Mouse (Mus musculus) forebrain, postnatal 0 days (tissue): ENCODE measurements around the gene Otor. TPM values are rescaled to one million over a fixed set of nuclear protein-coding genes. Genes with fewer than 3 reads are reported as not detected.

Source experiments
- ATAC-seq: fragments of 200-750 bp; cut with Nextera tagmentation; 2 replicates; pipeline ENCODE4 v1.8.0; 2017; ENCODE audit warnings: mild to moderate bottlenecking, moderate library complexity
- DNase-seq: peaks from one replicate; pipeline ENCODE4 v3.0.0-alpha.2; 2015
- H3K27ac ChIP-seq: fragments of 300-500 bp; sonication (generic); 2 replicates; pipeline ENCODE4 v1.5.1; 2014; ENCODE audit warnings: low read depth, mild to moderate bottlenecking, antibody characterized with exemption, low read length, moderate library complexity, mixed read lengths
- H3K27me3 ChIP-seq: fragments of 300-500 bp; sonication (generic); 2 replicates; pipeline ENCODE4 v1.6.1; 2014; ENCODE audit warnings: mild to moderate bottlenecking, low read length, mixed read lengths; ENCODE audit not compliant: insufficient read depth
- H3K36me3 ChIP-seq: fragments of 300-500 bp; sonication (generic); 2 replicates; pipeline ENCODE4 v1.6.1; 2014; ENCODE audit warnings: mild to moderate bottlenecking, moderate library complexity; ENCODE audit not compliant: insufficient read depth
- H3K4me1 ChIP-seq: fragments of 300-500 bp; sonication (generic); 2 replicates; pipeline ENCODE4 v1.6.1; 2014; ENCODE audit warnings: antibody characterized with exemption; ENCODE audit not compliant: insufficient read depth
- H3K4me2 ChIP-seq: fragments of 300-500 bp; sonication (generic); 2 replicates; pipeline ENCODE4 v1.6.1; 2014; ENCODE audit warnings: low read depth, mild to moderate bottlenecking, moderate library complexity
- H3K4me3 ChIP-seq: fragments of 300-500 bp; sonication (generic); 2 replicates; pipeline ENCODE4 v1.5.1; 2014; ENCODE audit warnings: low read depth, low read length, mixed read lengths
- H3K9ac ChIP-seq: fragments of 300-500 bp; sonication (generic); 2 replicates; pipeline ENCODE4 v1.6.1; 2014; ENCODE audit warnings: mild to moderate bottlenecking
- H3K9me3 ChIP-seq: fragments of 300-500 bp; sonication (generic); 2 replicates; pipeline ENCODE4 v1.6.1; 2016; ENCODE audit warnings: low read length
- CTCF ChIP-seq: sonication (generic); IDR thresholded peaks from 2 replicates; pipeline ENCODE4 v1.5.1; 2016; ENCODE audit warnings: antibody characterized with exemption, control low read depth, low read depth
- WGBS: fragments of 180-500 bp; shearing (Covaris S2); extraction: QIAGEN DNeasy Blood & Tissue Kit; methylation state at CpG from one replicate; pipeline ENCODE4 v1.1.7; 2014; 5-methylcytosine and 5-hydroxymethylcytosine counted together
- polyA plus RNA-seq: library from polyadenylated mRNA; unstranded; fragments of >200 nt; fragmentation: Nextera tagmentation; extraction: Ambion mirVana; gene quantifications from 2 replicates; pipeline ENCODE4 v1.2.1, GENCODE M21; 2015
- total RNA-seq: library from RNA; depleted of rRNA; stranded (reverse); fragments of >200 nt; gene quantifications from 2 replicates; pipeline ENCODE4 v1.2.3, GENCODE M21; 2014; rRNA removed

Gene Otor
- total and polyA plus RNA-seq, 2 experiments from 2014 or later: not detected

- no peak overlapping the region for H3K9ac ChIP-seq
- DNase-seq (no peak), ATAC-seq (no peak)
- no peak for TF ChIP-seq CTCF
- H3K4me3 ChIP-seq: no peak overlapping the region
- no peaks in the 10 kb centered on the region for H3K36me3 ChIP-seq
- no peaks in the 10 kb centered on the region for H3K27me3 ChIP-seq
- H3K27ac ChIP-seq: no peak overlapping the region
- WGBS: 73% methylated on average over 7 of the region's 7 CpGs
- no peaks in the 10 kb centered on the region; the same call in 1 of the 2 replicates for H3K4me1 ChIP-seq
- no peaks in the 10 kb centered on the region for H3K9me3 ChIP-seq
- H3K4me2 ChIP-seq: no peak overlapping the region
Observed at GRCm38 (mm10) chr2:143118221-143118620, 39.9 kb downstream of the Otor start.

- H3K9ac ChIP-seq: no peak overlapping the region
- no peaks in the 10 kb centered on the region for H3K36me3 ChIP-seq
- no peaks in the 10 kb centered on the region for H3K27me3 ChIP-seq
- H3K27ac ChIP-seq: no peak overlapping the region
- DNase-seq (peak; percentile 58), ATAC-seq (peak; percentile 53; the same call in 1 of the 2 replicates)
- H3K9me3 ChIP-seq: no peaks in the 10 kb centered on the region
- 44% methylated on average over 5 of the region's 5 CpGs for WGBS
- no peaks in the 10 kb centered on the region for H3K4me1 ChIP-seq
- no peak overlapping the region for H3K4me3 ChIP-seq
- H3K4me2 ChIP-seq: no peak overlapping the region
- TF ChIP-seq CTCF: no peak
Observed at GRCm38 (mm10) chr2:143131098-143131646, 52.9 kb downstream of the Otor start.

Other genes with a start within 250 kb of the Otor start
- gene Kif16b, start 176.9 kb upstream of the Otor start, total RNA-seq: 7.2 and 9.9 TPM in 2 replicates
- gene Kif16b, start 176.9 kb upstream of the Otor start, polyA plus RNA-seq: 1.3 and 2.7 TPM in 2 replicates
- 38.6 and 47.7 TPM in 2 replicates for gene Snrpb2, start 15.4 kb upstream of the Otor start, total RNA-seq
- 59.2 and 83.1 TPM in 2 replicates for gene Snrpb2, start 15.4 kb upstream of the Otor start, polyA plus RNA-seq